Mouse (Mus musculus) T-helper 1 cell (primary cell): ENCODE results near the gene Apod.
"Not testable (repeated sequence)": the region's sequence is repeated elsewhere in the genome, so short reads cannot be mapped to it uniquely, and the experiment has no call there.

Experiments
- in situ Hi-C: fragments of 300-600 bp; cut with MboI, MseI; formaldehyde crosslinking; loops from one replicate; pipeline ENCODE4 v1.15.1; 2025; ENCODE audit warnings: high pct_unique_total_duplicates

Gene Apod

DNA sequence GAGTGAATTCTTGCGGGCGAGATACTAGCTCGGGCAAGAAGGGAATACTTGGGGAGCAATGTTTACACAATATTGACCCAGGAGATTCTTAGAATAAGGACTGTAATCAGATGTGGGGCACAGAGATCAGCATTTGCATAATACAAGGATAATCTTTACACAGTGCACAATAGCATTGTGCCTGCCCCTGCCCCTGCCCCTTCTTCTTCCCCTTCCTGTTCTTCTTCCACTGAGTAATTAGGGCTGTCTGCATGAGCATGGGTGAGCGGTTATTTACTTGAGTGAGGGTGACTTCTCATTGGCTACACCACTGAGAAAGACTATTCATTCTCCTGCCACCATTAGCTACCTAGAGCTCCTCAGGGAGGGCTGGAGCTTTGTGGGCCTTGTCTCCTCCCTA is 6.9 kb upstream of the Apod start:
- in situ Hi-C loops: no loop called here

DNA sequence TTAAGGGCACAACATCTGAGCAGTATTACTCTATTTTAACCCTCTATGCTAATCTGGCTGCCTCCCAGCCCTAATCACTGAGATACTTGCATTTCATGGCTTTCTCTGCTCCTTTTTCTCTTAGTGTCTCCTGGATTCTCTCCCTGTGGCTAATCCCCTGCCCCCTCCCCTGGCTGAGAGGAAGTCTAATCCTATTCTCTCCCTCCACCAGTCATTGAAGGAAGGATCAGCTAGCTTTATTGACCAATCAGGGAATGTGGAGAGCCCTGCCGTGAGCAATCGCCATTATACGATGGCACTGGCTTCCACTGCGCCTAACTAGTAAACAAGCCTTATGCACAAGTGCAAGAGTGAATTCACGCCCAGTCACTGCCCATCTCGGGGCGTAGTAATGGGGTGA is 6.3 kb upstream of the Apod start:
- in situ Hi-C loops: no loop called here

DNA sequence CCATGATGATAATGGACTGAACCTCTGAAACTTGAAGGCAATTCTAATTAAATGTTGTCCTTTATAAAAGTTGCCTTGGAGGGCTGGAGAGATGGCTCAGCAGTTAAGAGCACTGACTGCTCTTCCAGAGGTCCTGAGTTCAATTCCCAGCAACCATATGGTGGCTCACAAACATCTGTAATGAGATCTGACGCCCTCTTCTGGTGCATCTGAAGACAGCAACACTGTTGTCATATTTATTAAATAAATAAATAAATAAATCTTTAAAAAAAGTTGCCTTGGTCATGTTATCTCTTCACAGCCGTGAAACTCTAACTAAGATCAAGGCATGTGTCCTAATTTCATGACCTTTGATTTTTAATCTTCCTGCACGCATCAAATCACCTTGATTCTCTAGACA is 5.1 kb upstream of the Apod start:
- in situ Hi-C loops: not testable (repeated sequence)

DNA sequence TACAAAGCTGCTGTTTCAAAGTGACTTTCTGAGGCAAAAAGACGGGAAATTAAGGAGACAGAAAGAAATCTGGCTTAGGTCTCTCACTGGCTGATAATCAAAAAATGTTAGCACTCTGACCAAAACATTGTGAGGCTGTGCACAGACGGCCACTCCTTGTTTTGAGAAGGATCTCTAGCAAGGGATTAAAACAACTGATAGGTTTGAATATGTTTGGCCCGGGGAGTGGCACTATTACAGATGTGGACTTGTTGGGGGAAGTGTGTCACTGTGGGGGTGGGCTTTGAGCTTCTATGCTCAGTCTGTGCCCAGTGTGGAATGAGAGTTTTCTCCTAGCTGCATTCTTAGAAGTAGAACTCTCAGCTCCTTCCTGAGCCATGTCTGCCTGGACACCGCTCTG is 4.7 kb upstream of the Apod start:
- in situ Hi-C loops: no loop called here

DNA sequence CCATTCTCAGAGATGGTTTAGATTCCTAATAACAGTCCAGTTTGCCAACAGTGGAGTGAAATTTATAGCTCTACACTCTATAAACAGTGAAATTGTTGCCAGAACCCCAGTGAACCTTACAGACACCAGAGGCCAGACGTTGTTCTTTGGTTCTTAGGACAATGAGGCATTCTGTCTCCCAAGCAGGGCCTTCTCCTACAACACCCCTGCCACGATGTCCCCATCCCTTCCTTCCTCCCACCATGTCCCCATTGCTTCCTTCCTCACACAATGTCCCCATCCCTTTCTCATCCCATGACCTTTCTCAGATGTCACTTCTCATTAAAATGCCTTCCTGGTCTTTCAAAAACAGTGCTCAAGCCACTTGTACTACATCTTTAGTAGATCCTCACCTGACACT is 3.8 kb upstream of the Apod start:
- in situ Hi-C loops: no loop called here

DNA sequence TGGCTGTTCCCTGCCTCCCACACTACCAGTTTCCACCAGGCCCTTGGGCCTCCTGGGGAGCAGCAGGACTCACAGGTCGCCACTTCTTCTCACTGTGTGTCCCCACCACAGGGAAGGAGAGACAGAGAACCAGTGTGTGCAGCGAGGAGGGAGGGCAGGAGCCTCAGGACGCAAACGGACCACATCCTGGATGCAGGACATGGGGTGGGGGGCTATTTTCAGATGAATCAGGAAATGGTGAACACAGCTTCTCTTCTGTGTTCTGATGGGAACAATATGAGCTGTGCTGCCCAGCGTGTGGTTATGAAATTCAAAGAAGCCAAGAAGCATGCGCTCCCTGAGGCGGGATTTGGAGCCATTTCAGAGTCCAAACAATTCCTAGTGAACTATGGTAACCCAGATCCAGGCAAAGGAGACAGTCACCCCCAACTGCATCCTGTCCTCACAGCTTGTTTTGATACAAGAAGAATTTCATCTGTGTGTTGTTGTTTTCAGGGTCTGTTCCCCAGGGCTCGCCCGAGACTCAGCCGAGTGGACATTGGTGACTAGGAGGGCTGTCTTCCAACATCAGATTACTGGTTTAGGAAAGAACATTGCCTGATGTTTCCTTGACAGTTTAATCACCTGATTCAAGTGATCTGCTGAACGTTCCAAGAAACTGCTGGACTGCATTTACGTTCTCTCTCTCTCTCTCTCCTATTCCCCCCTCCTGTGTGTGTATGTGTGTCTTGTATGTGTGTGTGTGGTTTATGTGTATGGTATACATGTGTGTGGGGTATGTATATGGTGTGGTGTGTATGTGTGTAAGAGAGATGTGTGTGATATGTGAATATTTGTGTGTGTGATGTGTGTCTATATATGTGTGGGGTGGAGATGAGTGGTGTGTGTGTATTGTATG is 1.9 kb upstream of the Apod start:
- in situ Hi-C loops: not testable (repeated sequence)

DNA sequence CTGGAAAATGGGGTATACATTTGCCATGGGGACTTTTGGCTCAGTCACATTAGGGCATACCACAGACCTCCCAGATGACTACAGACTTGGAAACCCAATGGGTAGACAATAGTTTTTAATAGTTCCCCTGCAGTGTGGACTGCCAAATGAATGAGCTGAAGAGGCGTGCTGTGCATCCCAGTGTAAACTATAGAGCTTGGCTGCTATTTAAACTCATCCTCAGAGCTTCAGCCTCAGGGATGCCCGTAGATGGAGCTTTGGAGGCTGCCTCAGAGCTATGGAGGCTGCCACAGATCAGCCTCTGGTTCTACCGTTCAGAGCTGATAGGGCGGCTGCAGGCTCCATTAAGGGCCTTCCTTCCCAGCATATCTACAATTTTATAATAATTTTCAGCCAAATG is 686 bp upstream of the Apod start:
- in situ Hi-C loops: no loop called here

DNA sequence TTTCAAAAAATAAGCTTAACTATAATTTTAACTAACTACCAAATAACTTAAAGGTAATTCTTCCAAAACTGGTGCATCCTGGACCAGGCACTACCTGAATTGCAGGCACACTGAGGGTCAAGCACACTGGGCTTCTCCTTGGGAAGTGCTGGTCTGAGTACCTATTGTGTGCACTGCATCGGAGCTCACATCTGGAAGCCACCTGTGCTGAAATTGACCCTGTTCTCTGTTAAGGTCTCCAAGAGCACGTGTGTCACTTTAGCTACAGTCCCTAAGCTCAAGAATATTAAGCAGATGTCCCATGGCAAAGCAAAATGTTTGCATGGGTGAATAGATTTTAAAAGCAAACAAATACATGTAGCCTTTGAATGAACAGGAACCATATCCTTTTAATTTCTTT is 997 bp downstream of the Apod start:
- in situ Hi-C loops: no loop called here

DNA sequence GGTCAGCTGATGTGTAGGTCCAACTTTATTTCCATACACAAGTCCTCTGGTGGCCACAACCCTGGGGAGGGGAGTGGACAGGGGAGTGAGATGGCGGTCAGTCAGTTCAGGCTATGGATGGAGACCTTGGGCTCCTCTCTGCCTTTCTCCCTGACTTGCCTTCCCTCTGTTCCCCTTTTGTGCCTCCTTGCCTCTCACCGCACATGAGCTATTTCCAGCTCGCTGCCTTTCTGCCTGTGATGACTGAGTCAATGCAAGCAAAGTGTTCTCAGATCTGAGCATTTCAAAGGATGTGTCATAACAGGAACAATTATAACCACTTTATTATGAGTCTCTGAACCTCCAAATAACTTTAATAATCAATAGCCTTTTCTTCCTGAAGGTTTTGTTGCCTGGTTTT is 2.3 kb downstream of the Apod start:
- in situ Hi-C loops: no loop called here

DNA sequence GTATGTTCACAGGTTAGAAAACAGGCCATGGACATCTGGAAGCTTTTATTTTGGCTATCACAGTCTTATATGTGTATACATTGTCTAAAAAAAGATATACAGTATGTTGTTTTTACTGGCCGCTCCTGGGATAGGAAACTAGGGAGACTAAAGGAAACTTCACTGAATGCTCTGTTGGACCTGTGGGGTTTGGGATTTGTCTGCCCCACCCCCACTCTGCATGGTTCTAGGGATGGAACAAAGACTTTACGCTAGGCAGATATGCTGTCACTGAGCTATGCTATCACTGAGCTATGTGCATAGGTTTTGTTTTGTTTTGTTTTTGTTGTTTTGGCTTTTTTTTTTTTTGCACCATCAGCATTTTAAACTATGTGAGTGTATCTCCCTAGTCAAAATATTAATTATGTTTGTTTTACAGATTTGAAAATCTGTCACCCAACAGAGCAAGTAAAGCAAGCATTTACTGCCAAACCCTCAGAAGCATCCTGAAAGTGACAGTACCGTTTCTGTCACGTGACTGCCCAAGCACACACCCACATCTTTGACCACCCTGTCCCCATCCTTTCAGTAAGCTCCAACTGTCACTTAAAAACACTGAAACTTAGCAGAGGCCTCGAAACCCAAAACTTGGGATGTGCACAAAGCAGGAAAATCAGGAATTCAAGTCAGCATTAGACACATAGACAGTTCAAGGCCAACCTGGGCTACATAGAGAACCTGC is 9.2 kb downstream of the Apod start:
- in situ Hi-C loops: no loop called here

DNA sequence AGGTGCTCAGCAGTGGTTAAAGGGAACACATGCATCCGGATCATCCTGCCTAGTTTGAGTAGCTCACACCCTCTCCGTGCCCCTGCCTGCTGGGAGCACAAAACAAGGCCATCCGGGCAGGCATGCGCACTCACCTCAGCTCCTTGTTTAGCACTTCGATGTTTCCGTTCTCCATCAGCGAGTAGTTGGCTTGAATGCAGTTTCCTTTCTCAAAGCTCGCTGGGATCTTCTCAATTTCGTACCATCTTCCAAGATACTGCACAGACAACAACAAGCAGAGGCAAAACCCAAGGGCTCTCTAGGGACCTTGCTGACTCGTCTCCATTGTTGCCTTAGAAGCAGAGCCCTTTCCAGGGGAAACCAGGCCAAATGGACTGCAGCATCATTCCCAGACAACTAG is 11.3 kb downstream of the Apod start:
- in situ Hi-C loops: no loop called here

DNA sequence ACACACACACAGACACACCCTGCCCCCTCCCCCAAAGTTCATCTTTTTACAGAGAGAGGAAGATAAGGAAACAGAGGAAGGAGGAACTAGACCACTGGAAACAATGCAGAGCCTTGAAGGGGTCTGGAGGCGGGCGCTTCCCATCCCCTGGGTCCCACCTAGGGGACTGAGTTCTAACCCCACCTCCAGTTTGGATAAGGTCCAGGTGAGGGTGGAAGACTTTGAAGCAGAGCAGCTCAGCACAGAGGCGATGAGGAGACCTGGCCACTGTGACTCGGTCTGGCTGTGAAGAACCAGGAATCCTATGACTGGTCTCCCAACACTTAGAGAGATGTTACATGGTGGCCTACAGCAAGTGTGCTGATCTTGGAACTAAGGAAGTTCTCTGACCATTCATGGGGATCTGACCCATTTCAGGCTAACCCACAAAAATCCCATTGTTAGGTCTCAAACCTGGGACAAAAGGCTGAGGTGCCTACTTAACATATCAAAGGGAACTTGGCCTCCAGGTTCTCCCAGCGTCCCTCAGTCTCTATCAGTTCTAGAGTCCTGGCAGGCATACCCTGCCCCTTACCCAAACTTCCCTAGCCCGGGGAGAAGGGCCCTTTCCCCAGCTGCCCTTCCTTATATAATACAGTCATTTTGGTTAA is 13.6 kb downstream of the Apod start:
- in situ Hi-C loops: no loop called here

DNA sequence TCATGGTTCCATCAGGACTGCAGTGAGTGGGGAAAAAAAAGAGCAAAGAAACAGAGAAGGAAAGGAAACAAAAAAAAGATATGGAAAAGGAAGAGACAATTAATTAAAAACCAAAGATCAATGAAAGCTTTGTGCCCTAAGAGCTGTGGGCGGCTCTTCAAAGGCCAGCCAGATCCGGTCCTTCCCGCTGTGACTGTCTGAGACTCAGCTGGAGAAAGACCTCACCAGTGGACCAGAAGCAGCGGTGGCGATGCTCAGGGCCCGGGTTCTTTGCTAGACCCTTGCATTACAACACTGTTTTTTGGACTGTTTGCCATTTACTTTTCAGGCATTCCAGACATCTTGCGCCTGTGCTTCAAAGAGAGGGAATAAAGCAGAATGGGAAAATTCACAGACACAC is 14.1 kb downstream of the Apod start:
- in situ Hi-C loops: no loop called here

DNA sequence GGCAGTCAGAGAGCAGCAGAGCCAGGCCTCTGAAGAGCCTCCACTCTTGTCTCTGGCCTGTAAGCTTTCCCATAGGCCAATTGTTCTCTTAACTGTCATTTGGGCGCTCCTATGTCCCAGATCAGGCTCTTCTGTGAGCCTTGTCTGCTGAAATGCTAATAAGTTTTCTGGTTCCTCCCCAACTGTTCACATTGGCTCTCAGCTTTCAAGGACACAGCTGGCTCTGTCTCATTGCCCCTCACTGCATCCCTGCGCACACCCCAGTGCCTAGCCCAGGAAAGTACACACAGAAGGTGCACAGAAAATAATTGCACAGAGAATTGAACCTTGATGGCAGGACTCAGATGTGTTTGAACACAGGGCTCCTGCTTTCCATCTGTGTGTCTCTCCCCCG is 14.7 kb downstream of the Apod start:
- in situ Hi-C loops: no loop called here

DNA sequence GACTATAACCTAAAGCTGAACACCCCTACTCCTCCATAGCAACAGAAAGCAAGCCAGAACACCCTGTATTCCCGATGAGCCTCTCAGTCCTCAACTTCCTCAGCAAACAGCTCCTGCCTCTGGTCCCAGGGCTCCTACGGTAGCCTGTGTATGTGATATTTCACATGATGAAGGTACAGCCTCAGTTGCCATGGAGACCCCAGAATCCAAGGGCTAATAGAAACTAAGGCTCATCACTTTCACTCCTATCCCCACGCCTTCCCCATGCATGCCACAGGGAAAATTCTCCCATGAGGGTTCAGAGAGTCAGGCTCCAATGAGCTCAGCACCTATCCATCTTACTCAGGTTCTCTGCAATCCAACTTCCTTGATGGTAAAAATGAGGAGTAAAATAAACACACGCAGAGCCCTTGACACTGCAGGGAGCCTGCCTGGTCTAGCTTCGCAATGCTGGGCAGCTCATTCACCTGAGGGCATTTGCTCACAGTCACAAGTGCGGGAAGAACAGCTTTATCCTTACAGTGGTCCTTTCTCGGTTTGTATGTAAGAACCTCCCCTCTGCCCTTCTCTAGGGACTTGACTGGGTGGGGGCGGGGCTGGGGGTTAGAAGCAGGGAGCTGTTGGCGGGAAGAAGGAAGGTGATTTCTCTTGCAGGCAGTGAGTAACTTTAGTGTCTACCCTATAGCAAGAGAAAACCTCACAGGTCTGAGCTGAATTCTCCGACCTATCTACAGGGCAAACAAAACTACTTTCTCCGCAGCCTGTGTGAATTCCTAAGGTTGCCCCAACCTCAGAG is 15.2 kb downstream of the Apod start:
- in situ Hi-C loops: no loop called here

DNA sequence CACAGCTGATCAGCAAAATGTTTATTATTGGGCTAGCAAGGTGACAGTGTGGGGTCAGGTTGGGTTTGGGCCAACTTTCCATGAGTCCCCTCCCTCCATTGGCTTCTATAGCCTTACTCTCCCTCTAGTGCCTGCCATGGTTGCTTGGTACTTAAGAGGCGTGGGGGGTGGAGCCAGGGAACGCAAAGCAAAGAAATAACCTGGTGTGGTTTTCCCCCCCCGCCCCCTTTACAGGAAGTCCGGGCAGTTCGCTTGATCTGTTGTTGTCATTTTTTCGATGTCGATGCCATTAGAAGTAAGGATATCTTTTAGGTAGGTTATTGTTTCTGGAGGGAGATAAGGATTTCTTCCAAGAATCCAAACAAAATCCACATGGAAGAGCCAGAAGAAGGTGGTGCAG is 17.5 kb downstream of the Apod start:
- in situ Hi-C loops: no loop called here

DNA sequence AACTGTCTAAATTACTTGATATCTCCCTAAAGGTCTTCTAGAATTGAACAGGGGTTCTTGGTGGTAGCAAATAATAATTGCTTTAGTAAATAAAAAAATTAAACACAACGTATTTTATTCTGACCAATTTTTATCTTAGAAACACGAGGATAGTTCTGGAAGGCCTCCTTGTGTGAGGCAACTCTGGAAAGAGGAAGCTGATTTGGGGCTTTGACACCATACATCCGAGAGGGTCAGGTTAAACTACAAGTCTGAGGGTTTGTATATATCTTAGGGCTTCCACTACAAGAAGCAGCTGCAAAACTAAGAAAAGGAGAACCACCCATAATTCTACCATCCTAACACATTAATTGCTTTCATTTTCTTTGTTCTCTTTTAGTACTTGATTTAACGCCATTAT is 20.8 kb downstream of the Apod start:
- in situ Hi-C loops: no loop called here

DNA sequence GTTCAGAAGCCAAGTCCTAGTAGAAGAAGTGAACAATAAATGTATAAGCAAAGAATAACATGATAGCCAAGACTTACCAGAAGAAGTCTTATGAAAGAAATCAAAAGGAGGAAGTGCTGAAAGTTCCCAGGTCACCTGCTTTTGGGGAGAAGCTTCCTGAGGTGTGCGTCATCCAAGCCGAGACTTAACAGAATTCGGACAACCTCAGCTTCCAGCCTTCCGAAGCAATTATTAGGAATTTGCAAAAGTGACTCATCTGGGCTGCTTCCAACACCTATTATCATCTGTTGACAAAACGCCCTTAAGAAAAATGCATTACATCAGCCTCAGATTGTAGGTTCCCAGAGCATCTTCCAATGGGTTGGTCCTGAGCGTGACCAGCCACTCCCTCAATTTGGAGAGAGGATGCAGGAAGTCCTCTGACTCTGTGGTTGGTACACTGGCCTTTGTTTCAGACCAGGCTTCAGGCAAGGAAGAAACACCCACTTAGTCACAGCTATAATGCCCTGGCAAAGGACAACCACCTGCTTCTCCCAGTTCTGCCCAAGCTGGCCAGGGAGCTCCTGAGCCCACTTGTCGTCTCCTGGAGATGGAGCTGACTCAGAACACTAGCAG is 23.8 kb downstream of the Apod start:
- in situ Hi-C loops: no loop called here

DNA sequence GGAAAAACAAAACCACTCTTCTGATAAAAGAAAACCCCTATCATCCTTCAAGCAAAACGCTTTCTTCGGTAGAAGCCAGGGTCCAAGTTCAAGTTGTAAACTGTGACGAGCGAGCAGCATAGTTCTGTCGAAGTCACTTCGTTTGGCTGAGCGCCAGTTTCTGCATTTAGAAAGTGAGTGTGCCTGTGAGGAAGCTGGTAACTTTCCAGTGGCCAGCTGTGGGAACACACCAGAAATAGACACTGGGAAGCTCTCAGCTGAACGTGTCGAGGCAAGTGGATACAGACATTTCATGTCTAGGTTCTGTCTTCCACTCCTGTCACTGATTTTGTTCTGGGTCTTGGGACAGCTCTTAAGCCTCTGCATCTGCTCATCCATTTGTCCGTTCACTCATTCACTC is 24.3 kb downstream of the Apod start:
- in situ Hi-C loops: no loop called here

DNA sequence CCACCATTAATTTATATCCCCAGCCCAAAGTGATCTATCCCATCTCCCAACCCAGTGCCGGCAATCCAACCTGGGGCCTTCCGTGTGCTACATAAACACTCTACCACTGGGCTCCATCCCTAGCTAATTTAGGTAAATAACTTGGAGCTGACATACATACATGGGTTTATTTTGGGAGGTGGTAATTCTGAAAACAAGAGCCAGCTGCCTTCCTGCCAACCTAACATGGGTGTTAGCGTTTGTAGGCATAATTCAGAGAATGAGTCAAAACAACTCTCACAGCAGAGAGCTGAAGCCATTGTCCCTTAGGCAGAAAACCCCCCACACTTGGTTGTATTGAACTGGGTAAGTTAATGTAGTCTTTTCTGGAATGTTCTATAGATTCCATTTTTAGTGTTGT is 26.9 kb downstream of the Apod start:
- in situ Hi-C loops: no loop called here

DNA sequence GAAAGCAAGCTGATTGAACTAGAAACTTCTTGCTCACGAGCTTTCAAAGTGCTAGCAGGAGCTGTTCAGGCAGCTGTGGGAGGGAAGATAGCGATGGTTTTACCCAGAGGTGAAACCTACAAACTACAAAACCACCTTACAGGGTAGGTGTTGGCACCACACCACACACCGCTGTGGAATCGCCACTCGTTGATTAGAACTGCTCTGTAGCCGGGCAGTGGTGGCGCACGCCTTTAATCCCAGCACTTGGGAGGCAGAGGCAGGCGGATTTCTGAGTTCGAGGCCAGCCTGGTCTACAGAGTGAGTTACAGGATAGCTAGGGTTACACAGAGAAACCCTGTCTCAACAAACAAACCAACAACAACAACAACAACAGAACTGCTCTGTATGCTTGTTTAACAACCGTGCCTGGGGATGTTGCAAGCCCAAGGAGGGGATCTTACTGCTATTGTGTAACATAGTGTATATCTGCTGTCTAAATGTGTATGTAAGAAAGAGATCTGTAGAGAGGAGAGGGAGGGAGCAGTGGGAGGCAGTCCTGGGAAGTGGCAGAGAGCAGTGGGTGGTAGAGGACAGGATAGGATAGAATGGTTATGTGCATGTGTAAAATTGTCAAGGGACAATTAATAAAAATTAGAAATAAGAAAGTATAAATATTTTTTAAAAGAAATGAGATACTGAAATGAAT is 27.7 kb downstream of the Apod start:
- in situ Hi-C loops: no loop called here
